Mouse (Mus musculus) MEL (cell line): ENCODE measurements at regions not wholly inside any gene's neighbourhood (a gene's known extent, or its start where the extent isn't known, plus 50 kb on each side); places are given as distances from the start of the nearest gene placed in this dataset.

ENCODE experiments used
- CTCF ChIP-seq, 3 experiments: IDR thresholded peaks in 2 of 3; conservative IDR thresholded peaks in 1 of 3; 2 replicates each; pipeline ENCODE4 v1.5.1; 2011 to 2012; ENCODE audit warnings: low read length in 3 of 3, low read depth in 2 of 3, mild to moderate bottlenecking in 2 of 3, improper control_type of control experiment in 1 of 3, inconsistent platforms in 1 of 3, mixed read lengths in 1 of 3, moderate library complexity in 1 of 3; ENCODE audit not compliant: control insufficient read depth in 1 of 3, insufficient read depth in 1 of 3, poor library complexity in 1 of 3, severe bottlenecking in 1 of 3
- E2F4 ChIP-seq: IDR thresholded peaks from 2 replicates; pipeline ENCODE4 v1.6.1; 2011; ENCODE audit warnings: low read depth, low read length, improper control_type of control experiment, borderline replicate concordance
- ELF1 ChIP-seq: IDR thresholded peaks from 2 replicates; pipeline ENCODE4 v1.6.1; 2014; ENCODE audit warnings: low read depth, mild to moderate bottlenecking, inconsistent platforms, low read length, improper control_type of control experiment, moderate library complexity
- EP300 ChIP-seq, 2 experiments: IDR thresholded peaks; 2 replicates each; pipeline ENCODE4 v1.6.1; 2011; ENCODE audit warnings: improper control_type of control experiment in 2 of 2, low read length in 2 of 2, low read depth in 1 of 2, mild to moderate bottlenecking in 1 of 2
- ETS1 ChIP-seq: IDR thresholded peaks from 2 replicates; pipeline ENCODE4 v1.6.1; 2012; ENCODE audit warnings: low read depth, mild to moderate bottlenecking, inconsistent platforms, low read length, improper control_type of control experiment, moderate library complexity
- GABPA ChIP-seq: IDR thresholded peaks from 2 replicates; pipeline ENCODE4 v1.6.1; 2012; ENCODE audit warnings: low read depth, mild to moderate bottlenecking, inconsistent platforms, low read length, improper control_type of control experiment, moderate library complexity
- GATA1 ChIP-seq: IDR thresholded peaks from 2 replicates; pipeline ENCODE4 v1.6.1; 2011; ENCODE audit warnings: low read depth, low read length, improper control_type of control experiment
- KAT2A ChIP-seq: conservative IDR thresholded peaks from 2 replicates; pipeline ENCODE4 v1.6.1; 2012; ENCODE audit warnings: low read depth, low read length, improper control_type of control experiment, inconsistent platforms
- MAX ChIP-seq: IDR thresholded peaks from 2 replicates; pipeline ENCODE4 v1.6.1; 2011; ENCODE audit warnings: low read length, improper control_type of control experiment
- MYC ChIP-seq: IDR thresholded peaks from 2 replicates; pipeline ENCODE4 v1.6.1; 2011; ENCODE audit warnings: low read depth, mild to moderate bottlenecking, low read length, improper control_type of control experiment, moderate library complexity
- POLR2A ChIP-seq, 2 experiments: IDR thresholded peaks; 2 replicates each; pipeline ENCODE4 v1.6.1; 2011 to 2012; ENCODE audit warnings: low read length in 2 of 2, mild to moderate bottlenecking in 2 of 2, control low read depth in 1 of 2, improper control_type of control experiment in 1 of 2, low read depth in 1 of 2, moderate library complexity in 1 of 2; ENCODE audit not compliant: control insufficient read depth in 1 of 2, insufficient read depth in 1 of 2, poor library complexity in 1 of 2
- SMC3 ChIP-seq: IDR thresholded peaks from 2 replicates; pipeline ENCODE4 v1.6.1; 2011; ENCODE audit warnings: low read depth, low read length, improper control_type of control experiment

GRCm38 (mm10) chr10:106375653-106376052, 94.5 kb upstream of the Ppfia2 start:
- TF ChIP-seq GATA1 = no peak
- TF ChIP-seq KAT2A = no peak
- TF ChIP-seq ETS1 = no peak
- TF ChIP-seq POLR2A (IDR thresholded peaks at IDR 0.05; ENCODE audit: control insufficient read depth in 1 of 2, insufficient read depth in 1 of 2, low read depth in 1 of 2, low read length in 2 of 2, poor library complexity in 1 of 2) = no peak
- TF ChIP-seq MAX = no peak
- TF ChIP-seq CTCF (IDR thresholded peaks at IDR 0.05 in 2 of 3, conservative IDR thresholded peaks at IDR 0.05 in 1 of 3; ENCODE audit: control insufficient read depth in 1 of 3, insufficient read depth in 1 of 3, low read depth in 2 of 3, low read length in 3 of 3, poor library complexity in 1 of 3, severe bottlenecking in 1 of 3) = no peak
- no peak for TF ChIP-seq EP300 (IDR thresholded peaks at IDR 0.05; ENCODE audit: low read depth in 1 of 2, low read length in 2 of 2)
- no peak for TF ChIP-seq ELF1
- no peak for TF ChIP-seq SMC3
- TF ChIP-seq E2F4 = no peak
- TF ChIP-seq GABPA = no peak
- TF ChIP-seq MYC = no peak
